13 mouse cellular contexts compared by ENCODE assay signal in the genomic region with DNA sequence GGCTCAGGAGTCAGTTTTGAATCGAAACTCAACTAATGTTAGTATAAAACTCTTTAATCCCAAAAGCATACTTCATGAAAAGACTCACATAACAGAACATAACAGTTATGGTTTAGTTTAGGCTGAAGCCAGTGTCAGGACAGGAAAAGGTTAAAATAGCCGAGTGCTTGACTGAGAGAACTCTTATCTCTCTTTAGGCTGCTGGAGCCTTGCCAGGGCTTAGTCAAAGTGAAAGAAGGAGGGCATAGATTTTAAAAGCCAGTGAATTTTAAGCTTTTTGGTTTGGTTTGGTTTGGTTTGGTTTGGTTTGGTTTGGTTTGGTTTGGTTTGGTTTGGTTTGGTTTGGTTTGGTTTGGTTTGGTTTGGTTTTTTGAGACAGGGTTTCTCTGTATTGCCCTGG. TPM values are rescaled to one million over a fixed set of nuclear protein-coding genes. Genes with fewer than 3 reads are reported as not detected.
A peak's percentile ranks its signal among the peaks of the same experiment; 100 is the strongest.
DNase-seq lines count a peak whose midpoint lies in the region; ATAC-seq lines count a peak whose summit lies in the region.
"Had no signal": no experiment of that assay in that cellular context is flagged by ENCODE, and none has a peak within 500 bp of the region (broad histone marks: within the 10 kb centered on the region; RNA-seq: fewer than 3 reads in every experiment).

No protein-coding gene starts in this region.

- intact Hi-C loops in left cerebral cortex, postnatal 25 days (cut with DNase I) = no loop called here
- intact Hi-C loops in left cerebral cortex, postnatal 4 days (cut with DNase I) = no loop called here

- peak; percentile 26 for DNase-seq in kidney, postnatal 4 days
- DNase-seq in kidney, adult 11 months = no peak
- DNase-seq in CD4-positive helper T cell, adult 2 months (ENCODE audit: low read depth, low spot score) = peak; percentile 48
- peak; percentile 78 for DNase-seq in adrenal gland, postnatal 14 days
- DNase-seq in lung, postnatal 36 days = peak; percentile 30
- DNase-seq in left cerebral cortex, postnatal 25 days (ENCODE audit: low spot score in 2 of 2) = no peak
- DNase-seq in left cerebral cortex, postnatal 4 days = no peak
- DNase-seq: cerebellum, adult 9-10 months; heart, postnatal 36 days; thymus, adult 18-20 months had no signal

- ATAC-seq in erythroid progenitor cell, adult 5-6 weeks (replicated peaks; ENCODE audit: low FRiP score, poor library complexity, severe bottlenecking) = no peak
- ATAC-seq: intestine, embryonic 15.5 days; midbrain, embryonic 13.5 days had no signal

RNA-seq across cellular contexts. Expression of gene Pp2d1, which starts 6.8 kb away (rescaled TPM):
- not detected in 2 replicates for total RNA-seq in adrenal gland, postnatal 14 days (2021)
- not detected for total RNA-seq in left cerebral cortex, postnatal 25 days (2021)
- not detected in 2 replicates for total RNA-seq in erythroid progenitor cell, adult 5-6 weeks (2015; ENCODE audit: low replicate concordance)
- not detected in 2 replicates for total RNA-seq in erythroid progenitor cell, adult 5-6 weeks (2017; ENCODE audit: low replicate concordance)
- not detected for total RNA-seq in left cerebral cortex, postnatal 4 days (2021)
- total RNA-seq: heart, postnatal 36 days had no signal

RNA-seq across cellular contexts. Expression of gene Kat2b, which starts 34.2 kb away (rescaled TPM):
- 65.7 and 67.0 TPM in 2 replicates for total RNA-seq in adrenal gland, postnatal 14 days (2021)
- total RNA-seq in left cerebral cortex, postnatal 25 days (2021) = 10 to 100 TPM; 15.5 to 22.0 TPM
- total RNA-seq in erythroid progenitor cell, adult 5-6 weeks (2015; ENCODE audit: low replicate concordance) = 64.5 and 72.1 TPM in 2 replicates
- 29.3 and 63.5 TPM in 2 replicates for total RNA-seq in erythroid progenitor cell, adult 5-6 weeks (2017; ENCODE audit: low replicate concordance)
- 10 to 100 TPM; 14.2 to 14.4 TPM for total RNA-seq in left cerebral cortex, postnatal 4 days (2021)

RNA-seq across cellular contexts. Expression of gene Rab5a, which starts 53.4 kb away (rescaled TPM):
- 87.1 and 87.4 TPM in 2 replicates for total RNA-seq in adrenal gland, postnatal 14 days (2021)
- total RNA-seq in left cerebral cortex, postnatal 25 days (2021) = 100 to 1,000 TPM; 129 to 130 TPM
- total RNA-seq in erythroid progenitor cell, adult 5-6 weeks (2015; ENCODE audit: low replicate concordance) = 47.9 and 52.4 TPM in 2 replicates
- total RNA-seq in erythroid progenitor cell, adult 5-6 weeks (2017; ENCODE audit: low replicate concordance) = 52.2 and 55.8 TPM in 2 replicates
- 100 to 1,000 TPM; 108 TPM for total RNA-seq in left cerebral cortex, postnatal 4 days (2021)

Comparison
In these comparisons a context has a peak if more than half of its experiments do, and no peak if none do; other contexts are left out.
1. DNase-seq: peak in kidney, postnatal 4 days (2 of 2), CD4-positive helper T cell, adult 2 months (single experiment), adrenal gland, postnatal 14 days (single experiment) and lung, postnatal 36 days (single experiment); none in kidney, adult 11 months (single experiment), left cerebral cortex, postnatal 25 days (0 of 2) and left cerebral cortex, postnatal 4 days (single experiment).